Mouse (Mus musculus) limb, embryonic 10.5 days (tissue): Measurements from ENCODE around the gene Ctdsp2. TPM values are rescaled to one million over a fixed set of nuclear protein-coding genes. Genes with fewer than 3 reads are reported as not detected.

Experiments used
- DNase-seq: peaks from one replicate; pipeline ENCODE4 v3.0.0-alpha.2; 2017; ENCODE audit warnings: low spot score
- H3K27ac ChIP-seq: fragments of 300-500 bp; sonication (generic); 2 replicates; pipeline ENCODE4 v1.5.1; 2016; ENCODE audit warnings: mild to moderate bottlenecking
- H3K27me3 ChIP-seq: fragments of 300-500 bp; sonication (generic); 2 replicates; pipeline ENCODE4 v1.6.1; 2016; ENCODE audit warnings: low read depth, mild to moderate bottlenecking; ENCODE audit not compliant: poor library complexity, severe bottlenecking
- H3K36me3 ChIP-seq: fragments of 300-500 bp; sonication (generic); 2 replicates; pipeline ENCODE4 v1.6.1; 2016; ENCODE audit warnings: mild to moderate bottlenecking, moderate library complexity
- H3K4me1 ChIP-seq: fragments of 300-500 bp; sonication (generic); 2 replicates; pipeline ENCODE4 v1.6.1; 2016
- H3K4me3 ChIP-seq: fragments of 300-500 bp; sonication (generic); 2 replicates; pipeline ENCODE4 v1.5.1; 2016; ENCODE audit warnings: mild to moderate bottlenecking, moderate library complexity
- H3K9me3 ChIP-seq: fragments of 300-500 bp; sonication (generic); replicated peaks from 2 replicates; pipeline ENCODE4 v1.6.1; 2016; ENCODE audit warnings: mild to moderate bottlenecking
- WGBS: fragments of 180-500 bp; shearing (Covaris S2); methylation state at CpG from one replicate; pipeline ENCODE4 v1.1.7; 2016; 5-methylcytosine and 5-hydroxymethylcytosine counted together
- polyA plus RNA-seq: library from polyadenylated mRNA; unstranded; fragments of >200 nt; fragmentation: Nextera tagmentation; extraction: Ambion mirVana; gene quantifications from 2 replicates; pipeline ENCODE4 v1.2.1, GENCODE M21; 2016

Ctdsp2 gene
- polyA plus RNA-seq, 1 experiment from 2014 or later = 59.0 TPM

- Histone ChIP-seq H3K4me1 (peaks cover 9% of the 10 kb centered on the region), H3K27ac (no peak overlapping the region), H3K27me3 (no peaks in the 10 kb centered on the region), H3K4me3 (no peak overlapping the region), H3K36me3 (no peaks in the 10 kb centered on the region), H3K9me3 (no peaks in the 10 kb centered on the region)
- DNase-seq = no peak
- WGBS = 96% methylated on average over 4 of the region's 4 CpGs
Observed at GRCm38 (mm10) chr10:126950572-126950971, 27.9 kb upstream of the Ctdsp2 start.

- no peak overlapping the region for H3K4me3 ChIP-seq
- peaks cover 19% of the 10 kb centered on the region for H3K4me1 ChIP-seq
- no peak for DNase-seq
- H3K27me3 ChIP-seq = peaks cover 12% of the 10 kb centered on the region
- WGBS = 86% methylated on average over 1 of the region's 1 CpGs
- H3K36me3 ChIP-seq = no peaks in the 10 kb centered on the region
- H3K9me3 ChIP-seq = no peaks in the 10 kb centered on the region
- no peak overlapping the region for H3K27ac ChIP-seq
Observed at GRCm38 (mm10) chr10:126952375-126952774, 26.1 kb upstream of the Ctdsp2 start.

GRCm38 (mm10) chr10:126953029-126953471 lies 25.5 kb upstream of the Ctdsp2 start:
- Histone ChIP-seq H3K4me3 (no peak overlapping the region), H3K36me3 (no peaks in the 10 kb centered on the region), H3K27ac (no peak overlapping the region), H3K27me3 (peaks cover 13% of the 10 kb centered on the region), H3K4me1 (peaks cover 25% of the 10 kb centered on the region), H3K9me3 (no peaks in the 10 kb centered on the region)
- DNase-seq = no peak
- WGBS = 94% methylated on average over 3 of the region's 3 CpGs

- Histone ChIP-seq H3K4me1 (peaks cover 25% of the 10 kb centered on the region), H3K27me3 (peaks cover 16% of the 10 kb centered on the region), H3K9me3 (no peaks in the 10 kb centered on the region), H3K4me3 (peak overlapping the region; percentile 35), H3K27ac (peak overlapping the region; percentile 76), H3K36me3 (no peaks in the 10 kb centered on the region)
- 18% methylated on average over 15 of the region's 15 CpGs for WGBS
- DNase-seq = no peak
Observed at GRCm38 (mm10) chr10:126956692-126957358, 21.7 kb upstream of the Ctdsp2 start.

- Histone ChIP-seq H3K4me1 (peaks cover 32% of the 10 kb centered on the region), H3K9me3 (no peaks in the 10 kb centered on the region), H3K27ac (peak overlapping the region; percentile 76), H3K36me3 (no peaks in the 10 kb centered on the region), H3K4me3 (peak overlapping the region; percentile 35), H3K27me3 (peaks cover 16% of the 10 kb centered on the region)
- WGBS = 2% methylated on average over 25 of the region's 25 CpGs
- peak; percentile 69 for DNase-seq
Observed at GRCm38 (mm10) chr10:126957359-126958107, 21.0 kb upstream of the Ctdsp2 start.

- no peak overlapping the region for H3K27ac ChIP-seq
- peaks cover 16% of the 10 kb centered on the region for H3K27me3 ChIP-seq
- peaks cover 45% of the 10 kb centered on the region for H3K4me1 ChIP-seq
- WGBS = 73% methylated on average over 8 of the region's 8 CpGs
- no peaks in the 10 kb centered on the region for H3K9me3 ChIP-seq
- DNase-seq = no peak
- H3K36me3 ChIP-seq = no peaks in the 10 kb centered on the region
- H3K4me3 ChIP-seq = no peak overlapping the region
Observed at GRCm38 (mm10) chr10:126960496-126960895, 18.0 kb upstream of the Ctdsp2 start.

GRCm38 (mm10) chr10:126961757-126962156 lies 16.8 kb upstream of the Ctdsp2 start:
- H3K27me3 ChIP-seq = peaks cover 9% of the 10 kb centered on the region; the same call in 1 of the 2 replicates
- DNase-seq = no peak
- WGBS = 71% methylated on average over 10 of the region's 10 CpGs
- peak overlapping the region; percentile 72 for H3K27ac ChIP-seq
- 0 out of 2 replicates have a peak overlapping the region, but pooled peaks have one; percentile 2 for H3K4me3 ChIP-seq
- H3K9me3 ChIP-seq = no peaks in the 10 kb centered on the region
- H3K4me1 ChIP-seq = peaks cover 41% of the 10 kb centered on the region
- no peaks in the 10 kb centered on the region for H3K36me3 ChIP-seq

- peaks cover 3% of the 10 kb centered on the region; the same call in 1 of the 2 replicates for H3K27me3 ChIP-seq
- H3K4me3 ChIP-seq = 0 out of 2 replicates have a peak overlapping the region, but pooled peaks have one; percentile 2
- H3K36me3 ChIP-seq = no peaks in the 10 kb centered on the region
- no peaks in the 10 kb centered on the region for H3K9me3 ChIP-seq
- H3K27ac ChIP-seq = peak overlapping the region; percentile 72
- DNase-seq = peak; percentile 49
- peaks cover 35% of the 10 kb centered on the region for H3K4me1 ChIP-seq
- WGBS = 29% methylated on average over 15 of the region's 15 CpGs
Observed at GRCm38 (mm10) chr10:126962271-126962965, 16.1 kb upstream of the Ctdsp2 start.

- Histone ChIP-seq H3K36me3 (no peaks in the 10 kb centered on the region), H3K4me3 (no peak overlapping the region), H3K4me1 (peaks cover 30% of the 10 kb centered on the region), H3K27me3 (peaks cover 3% of the 10 kb centered on the region; the same call in 1 of the 2 replicates), H3K9me3 (no peaks in the 10 kb centered on the region), H3K27ac (peak overlapping the region; percentile 72)
- 28% methylated on average over 6 of the region's 6 CpGs for WGBS
- DNase-seq = no peak
Observed at GRCm38 (mm10) chr10:126962966-126963330, 15.6 kb upstream of the Ctdsp2 start.

GRCm38 (mm10) chr10:126963821-126964220 lies 14.7 kb upstream of the Ctdsp2 start:
- no peak overlapping the region for H3K4me3 ChIP-seq
- H3K9me3 ChIP-seq = no peaks in the 10 kb centered on the region
- WGBS = 91% methylated on average over 8 of the region's 8 CpGs
- H3K27ac ChIP-seq = peak overlapping the region; percentile 72; the same call in 1 of the 2 replicates
- H3K4me1 ChIP-seq = peaks cover 28% of the 10 kb centered on the region
- H3K36me3 ChIP-seq = no peaks in the 10 kb centered on the region
- H3K27me3 ChIP-seq = peaks cover 3% of the 10 kb centered on the region; the same call in 1 of the 2 replicates
- no peak for DNase-seq

- Histone ChIP-seq H3K27me3 (no peaks in the 10 kb centered on the region), H3K9me3 (no peaks in the 10 kb centered on the region), H3K27ac (peak overlapping the region; percentile 83), H3K4me3 (peak overlapping the region; percentile 38), H3K36me3 (no peaks in the 10 kb centered on the region), H3K4me1 (peaks cover 31% of the 10 kb centered on the region)
- 2% methylated on average over 12 of the region's 12 CpGs for WGBS
- no peak for DNase-seq
Observed at GRCm38 (mm10) chr10:126971363-126972050, 7.0 kb upstream of the Ctdsp2 start.

GRCm38 (mm10) chr10:126972051-126972725 lies 6.3 kb upstream of the Ctdsp2 start:
- Histone ChIP-seq H3K9me3 (no peaks in the 10 kb centered on the region), H3K27me3 (no peaks in the 10 kb centered on the region), H3K4me3 (peak overlapping the region; percentile 38), H3K36me3 (no peaks in the 10 kb centered on the region), H3K27ac (peak overlapping the region; percentile 83), H3K4me1 (peaks cover 31% of the 10 kb centered on the region)
- peak; percentile 91 for DNase-seq
- 8% methylated on average over 13 of the region's 13 CpGs for WGBS
